Mouse (Mus musculus) testis, postnatal 10 days (tissue): ENCODE measurements around the gene Sfmbt2.
"Not testable (repeated sequence)": the region's sequence is repeated elsewhere in the genome, so short reads cannot be mapped to it uniquely, and the experiment has no call there.

ENCODE experiments used
- DNase-seq: peaks from one replicate; pipeline ENCODE4 v3.0.0; 2021; ENCODE audit warnings: low spot score

Gene Sfmbt2

GRCm38 (mm10) chr2:10370176-10370575 lies at the start of gene Sfmbt2:
TSS of gene Sfmbt2 (plus strand) at chr2:10370510.
- no peak for DNase-seq

GRCm38 (mm10) chr2:10321093-10321492 lies 49.2 kb upstream of the Sfmbt2 start:
- no peak for DNase-seq

GRCm38 (mm10) chr2:10323173-10323572 lies 47.1 kb upstream of the Sfmbt2 start:
- no peak for DNase-seq

GRCm38 (mm10) chr2:10324980-10325379 lies 45.3 kb upstream of the Sfmbt2 start:
- DNase-seq, result no peak

DNA sequence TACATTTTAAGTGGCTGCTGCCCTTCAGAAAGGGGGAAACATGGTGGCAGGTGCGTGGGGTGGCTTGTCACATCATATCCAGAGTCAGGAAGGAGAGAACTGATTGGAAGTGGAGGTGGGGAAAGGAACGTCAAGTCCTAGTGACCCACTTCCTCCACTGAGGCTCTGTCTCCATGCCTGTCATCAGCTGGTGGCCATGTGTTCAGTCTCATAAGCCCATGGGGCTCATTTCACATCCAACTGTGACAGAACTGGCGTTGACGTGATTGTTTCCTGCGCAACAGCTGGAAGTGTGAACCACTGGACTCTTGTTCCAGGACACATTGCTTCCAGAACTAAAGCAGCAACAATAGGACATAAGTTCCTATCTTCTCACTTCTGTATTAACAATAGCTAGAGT lies 40.1 kb upstream of the Sfmbt2 start:
- no peak for DNase-seq

DNA sequence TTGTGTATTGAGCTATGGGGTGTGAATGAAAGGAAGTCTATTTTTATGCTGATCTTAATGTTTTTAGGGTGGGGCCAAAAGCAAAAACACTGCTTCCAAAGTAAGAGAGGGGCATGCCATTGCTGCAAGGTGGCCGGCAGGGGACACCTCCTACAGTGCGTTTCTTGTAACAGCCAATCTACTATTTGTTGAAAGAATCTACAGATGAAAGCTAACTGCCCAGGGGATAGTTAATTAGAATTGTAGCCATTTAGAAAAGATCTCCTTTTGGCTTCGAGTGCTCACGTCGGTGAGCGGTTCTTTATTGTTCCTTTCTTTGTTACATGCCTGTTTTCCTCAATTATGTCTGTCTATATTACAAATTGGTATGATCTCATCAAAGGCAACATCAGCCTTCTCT lies 36.0 kb upstream of the Sfmbt2 start:
- DNase-seq, result no peak

GRCm38 (mm10) chr2:10335037-10335608 lies 35.2 kb upstream of the Sfmbt2 start:
- no peak for DNase-seq

GRCm38 (mm10) chr2:10340022-10340421 lies 30.3 kb upstream of the Sfmbt2 start:
- DNase-seq, result no peak

DNA sequence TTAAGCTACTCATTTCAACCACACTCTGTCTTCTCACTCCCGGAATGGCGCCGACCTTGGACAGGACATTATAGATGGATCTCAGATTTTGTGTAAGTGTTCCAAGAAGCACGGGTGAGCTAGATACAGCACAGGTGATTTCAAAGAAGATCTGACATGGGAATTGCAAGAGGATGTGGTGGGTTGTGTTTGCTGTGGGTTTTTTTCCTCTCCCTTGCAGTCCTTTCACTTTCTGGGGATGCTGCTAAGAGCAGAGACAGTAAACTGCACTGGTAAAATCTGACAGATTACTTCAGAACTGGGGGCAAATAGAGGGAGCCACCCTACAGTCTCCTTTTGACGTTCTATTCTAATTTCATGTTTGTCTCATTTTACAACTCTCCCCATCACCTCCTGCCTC lies 26.8 kb upstream of the Sfmbt2 start:
- no peak for DNase-seq

DNA sequence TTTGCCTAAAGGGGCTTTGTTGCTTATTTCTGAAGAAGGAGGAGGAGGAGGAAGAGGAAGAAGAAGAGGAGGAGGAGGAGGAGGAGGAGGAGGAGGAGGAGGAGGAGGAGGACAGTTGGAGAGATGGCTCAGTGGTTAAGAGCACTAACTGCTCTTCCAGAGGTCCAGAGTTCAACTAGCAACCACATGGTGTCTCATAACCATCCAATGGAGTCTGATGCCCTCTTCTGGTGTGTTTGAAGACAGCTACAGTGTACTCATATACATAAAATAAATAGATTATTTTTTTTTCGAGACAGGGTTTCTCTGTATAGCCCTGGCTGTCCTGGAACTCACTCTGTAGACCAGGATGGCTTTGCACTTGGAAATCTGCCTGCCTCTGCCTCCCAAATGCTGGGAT lies 26.2 kb upstream of the Sfmbt2 start:
- not testable (repeated sequence) for DNase-seq

DNA sequence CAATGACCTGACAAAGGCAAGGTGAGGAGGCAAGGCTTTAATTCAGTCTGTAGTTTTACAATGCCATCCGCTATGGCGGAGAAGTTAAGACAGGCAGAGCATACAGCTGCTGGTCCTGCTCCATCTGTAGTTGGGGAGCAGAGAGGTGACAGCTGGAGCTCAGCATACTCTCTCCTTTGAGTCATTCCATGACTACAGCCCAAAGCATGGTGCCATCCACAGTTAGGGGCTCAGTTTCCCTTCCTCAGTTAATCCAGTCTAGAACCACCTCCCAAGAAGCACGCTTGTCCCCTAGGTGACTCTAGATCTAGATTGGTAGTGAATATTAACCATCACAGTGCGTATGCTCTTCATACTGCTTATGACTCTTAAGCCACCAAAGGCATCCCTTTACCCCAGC lies 23.1 kb upstream of the Sfmbt2 start:
- no peak for DNase-seq

- DNase-seq, result no peak
Observed at GRCm38 (mm10) chr2:10348036-10348435, 22.3 kb upstream of the Sfmbt2 start.

DNA sequence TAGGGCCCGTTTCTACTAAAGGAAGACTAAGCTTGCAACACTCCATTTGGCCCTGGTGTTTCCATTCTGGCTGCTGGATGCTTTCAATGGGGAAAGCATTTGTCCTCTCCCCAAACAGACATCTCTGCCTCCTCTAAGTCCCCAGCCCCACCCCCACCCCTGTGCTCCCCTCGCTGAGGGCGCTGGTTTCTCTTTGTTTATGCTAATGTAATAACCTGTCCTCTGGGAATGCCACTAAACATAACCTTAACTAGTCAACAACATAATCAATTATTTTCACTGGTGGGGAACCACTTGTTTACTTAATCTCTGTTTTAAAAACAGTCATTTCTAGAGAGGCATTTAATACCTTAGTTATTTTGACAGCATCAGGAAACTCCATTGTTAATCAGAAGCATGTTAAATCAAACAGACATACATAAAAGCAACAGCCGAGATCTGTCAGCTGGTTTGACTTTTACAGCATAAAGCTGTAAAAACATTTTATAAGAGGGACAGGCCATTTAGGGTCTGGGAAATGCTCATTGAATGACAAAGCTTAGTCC lies 20.0 kb upstream of the Sfmbt2 start:
- no peak for DNase-seq

DNA sequence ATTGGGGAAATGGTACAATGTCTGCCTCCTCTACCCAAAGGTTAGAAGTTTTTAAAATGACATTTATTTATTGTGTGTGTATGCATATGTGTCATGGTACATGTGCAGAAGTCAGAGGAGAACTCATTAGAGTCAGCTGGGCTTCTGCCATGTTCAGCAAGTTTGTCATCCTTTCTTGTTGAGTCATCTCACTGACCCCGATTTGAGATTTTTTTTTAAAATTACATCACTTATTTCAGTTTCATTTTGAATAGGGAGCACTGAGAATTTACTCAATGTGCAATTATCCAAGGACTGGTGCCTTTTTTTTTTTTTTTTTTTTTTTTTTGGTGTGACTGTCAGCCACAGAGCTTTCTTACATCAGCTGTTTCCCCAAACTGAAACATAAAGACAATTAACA lies 19.2 kb upstream of the Sfmbt2 start:
- DNase-seq, result no peak

- DNase-seq, result no peak
Observed at GRCm38 (mm10) chr2:10352887-10353286, 17.4 kb upstream of the Sfmbt2 start.

DNA sequence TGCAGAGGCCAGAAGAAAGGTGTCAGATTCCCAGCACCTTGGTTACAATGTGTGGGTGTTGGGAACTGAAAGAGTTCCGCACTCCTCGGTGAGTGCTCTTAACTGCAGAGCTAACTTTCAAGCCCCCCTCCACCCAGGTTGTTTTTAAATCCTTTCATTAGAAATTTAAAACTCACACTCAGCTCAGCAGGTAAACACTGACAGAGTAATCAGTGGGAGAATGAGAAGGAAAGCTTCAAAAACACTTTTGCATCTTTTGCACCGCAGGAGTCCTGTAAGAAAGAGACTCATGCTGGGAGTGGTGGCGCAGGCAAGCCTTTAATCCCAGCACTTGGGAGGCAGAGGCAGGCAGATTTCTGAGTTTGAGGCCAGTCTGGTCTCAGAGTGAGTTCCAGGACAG lies 16.4 kb upstream of the Sfmbt2 start:
- DNase-seq, result no peak

GRCm38 (mm10) chr2:10359861-10360260 lies 10.4 kb upstream of the Sfmbt2 start:
- no peak for DNase-seq

DNA sequence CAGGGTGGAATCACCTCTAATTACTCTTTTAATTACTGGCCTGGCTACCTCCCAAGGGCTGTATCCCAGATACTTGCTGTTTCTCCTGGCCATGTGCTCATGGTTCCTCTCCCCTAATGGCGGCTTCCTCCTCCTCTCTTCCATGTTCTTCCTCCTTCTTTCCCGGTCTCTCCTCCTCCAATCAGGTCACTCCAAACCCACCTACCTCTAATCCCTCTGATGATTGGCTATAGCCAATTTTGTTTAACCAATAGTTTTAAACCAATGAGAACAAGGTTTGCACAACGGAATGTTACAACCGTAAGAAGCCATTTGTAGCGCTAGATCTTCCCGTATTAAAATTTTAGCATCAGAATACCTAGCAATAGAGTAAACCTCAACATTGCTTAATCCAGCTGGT lies 5.2 kb upstream of the Sfmbt2 start:
- DNase-seq, result no peak

DNA sequence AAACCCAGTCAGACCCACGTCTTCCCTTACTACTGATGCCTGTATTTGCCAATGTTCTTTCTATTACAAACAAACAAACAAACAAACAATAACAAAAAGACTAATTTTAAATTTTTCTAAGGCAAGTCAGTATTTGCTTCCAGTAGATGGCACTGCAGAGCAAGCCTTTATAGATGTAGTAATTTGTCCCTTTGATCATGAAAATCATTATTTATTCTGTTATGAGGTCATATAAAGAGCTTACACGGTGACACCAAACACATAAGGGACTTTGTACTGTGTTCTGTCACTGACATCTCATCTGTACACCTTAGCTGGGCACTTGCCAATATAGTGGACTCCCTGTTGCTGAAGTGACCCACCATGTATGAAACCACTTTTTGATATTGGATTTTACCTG lies 4.0 kb upstream of the Sfmbt2 start:
- no peak for DNase-seq

GRCm38 (mm10) chr2:10369676-10370075 lies 634 bp upstream of the Sfmbt2 start:
- DNase-seq, result no peak

DNA sequence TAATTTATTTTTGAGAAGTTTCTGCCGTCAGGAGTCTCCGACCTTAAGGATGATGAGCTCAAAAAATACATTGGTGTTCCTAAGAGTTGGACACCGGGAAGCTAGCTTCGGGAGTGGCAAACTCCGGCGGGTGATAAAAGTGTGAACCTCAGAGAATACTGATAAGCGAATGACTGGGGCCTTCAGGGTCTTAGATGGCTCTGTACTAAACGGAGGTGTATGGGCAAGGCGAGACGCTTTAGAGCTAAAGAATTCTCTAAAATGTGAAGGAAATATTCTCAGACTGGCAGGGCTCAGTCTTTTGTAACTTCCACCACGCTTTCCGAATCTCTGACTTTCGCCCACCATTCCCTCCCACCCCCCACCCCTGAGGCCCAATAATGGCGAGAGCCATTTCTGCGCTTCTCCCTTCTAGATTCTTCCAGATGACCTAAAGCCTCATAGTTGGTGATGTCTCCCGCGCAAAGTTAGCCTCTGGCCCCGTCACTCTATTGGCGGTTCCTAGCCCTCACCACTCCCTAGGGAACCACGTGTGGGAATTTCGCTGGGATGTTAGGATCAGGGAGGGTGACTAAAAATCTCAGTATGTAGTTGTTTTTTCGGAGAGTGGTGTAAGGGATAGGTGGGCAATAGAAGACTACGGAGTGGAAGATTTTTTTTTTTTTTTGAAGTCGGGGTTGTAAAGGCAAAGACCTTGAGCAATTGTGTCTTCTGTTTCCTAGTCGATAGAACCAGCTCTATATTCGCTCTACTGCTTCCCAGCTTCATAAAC lies 563 bp downstream of the Sfmbt2 start:
- no peak for DNase-seq

GRCm38 (mm10) chr2:10371459-10371817 lies 1.1 kb downstream of the Sfmbt2 start:
- DNase-seq, result no peak

GRCm38 (mm10) chr2:10371899-10372298 lies 1.6 kb downstream of the Sfmbt2 start:
- no peak for DNase-seq

GRCm38 (mm10) chr2:10372321-10372723 lies 2.0 kb downstream of the Sfmbt2 start:
- peak; percentile 81 for DNase-seq
